Mouse (Mus musculus): ENCODE data around the gene Cpsf2.
A peak's percentile ranks its signal among the peaks of the same experiment; 100 is the strongest.

The Cpsf2 gene

DNA sequence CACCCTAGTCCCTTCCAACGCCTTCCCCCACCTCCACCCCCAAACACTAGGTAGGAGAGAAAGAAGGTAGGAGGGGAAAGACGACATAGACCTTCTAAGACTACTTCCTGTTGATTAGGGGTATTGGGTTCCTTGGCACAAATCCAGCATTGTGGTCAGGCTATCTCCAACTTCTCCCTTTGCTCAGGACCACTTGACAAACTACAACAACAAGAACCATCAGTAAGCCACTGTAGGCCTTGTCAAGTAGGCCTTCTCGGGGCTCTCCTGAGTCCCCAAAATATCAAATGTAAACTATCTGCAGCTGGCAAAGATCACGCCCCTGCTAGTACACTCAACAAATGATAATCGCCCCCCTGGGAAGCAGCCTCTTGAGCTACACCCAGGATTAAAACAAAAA lies 4.5 kb downstream of the Cpsf2 start:
- DNase-seq, result no peak

DNA sequence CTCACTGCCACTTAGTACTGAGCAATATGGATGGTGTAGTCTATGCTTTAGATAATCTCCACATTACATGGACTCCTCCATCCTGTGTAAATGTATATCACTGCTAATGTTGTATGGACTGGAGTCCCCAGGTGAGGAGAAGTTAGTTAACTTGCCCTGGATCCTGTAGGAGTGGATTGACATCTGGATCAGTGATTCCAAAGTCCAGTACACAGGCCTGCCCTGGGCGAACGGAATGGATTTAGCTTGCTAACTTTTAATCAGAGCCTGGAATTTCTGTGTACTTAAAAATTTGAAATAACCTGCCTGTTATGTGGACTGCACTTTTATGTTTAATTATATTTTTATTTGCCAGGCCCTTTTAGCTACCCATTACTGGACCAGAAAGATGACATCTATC lies 5.8 kb downstream of the Cpsf2 start:
- DNase-seq, result no peak

DNA sequence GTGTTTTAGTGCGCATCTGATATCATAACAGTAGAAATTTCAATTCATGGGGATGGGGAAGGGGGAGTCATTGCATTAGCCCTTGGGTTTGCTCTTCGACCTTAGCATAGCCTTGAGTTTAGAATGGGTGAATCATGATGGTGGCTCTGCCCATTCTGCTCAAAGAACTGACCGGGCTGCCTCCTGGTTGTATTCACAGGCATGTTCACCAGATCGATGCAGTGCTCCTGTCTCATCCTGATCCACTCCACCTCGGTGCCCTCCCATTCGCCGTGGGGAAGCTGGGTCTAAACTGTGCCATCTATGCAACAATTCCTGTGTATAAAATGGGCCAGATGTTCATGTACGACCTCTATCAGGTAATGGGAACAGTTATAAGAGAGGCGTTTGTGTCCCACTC lies 7.2 kb downstream of the Cpsf2 start:
- no peak for DNase-seq

- peak; percentile 26 to 35 for DNase-seq
Observed at GRCm38 (mm10) chr12:101985110-101985509, 9.3 kb downstream of the Cpsf2 start.

DNA sequence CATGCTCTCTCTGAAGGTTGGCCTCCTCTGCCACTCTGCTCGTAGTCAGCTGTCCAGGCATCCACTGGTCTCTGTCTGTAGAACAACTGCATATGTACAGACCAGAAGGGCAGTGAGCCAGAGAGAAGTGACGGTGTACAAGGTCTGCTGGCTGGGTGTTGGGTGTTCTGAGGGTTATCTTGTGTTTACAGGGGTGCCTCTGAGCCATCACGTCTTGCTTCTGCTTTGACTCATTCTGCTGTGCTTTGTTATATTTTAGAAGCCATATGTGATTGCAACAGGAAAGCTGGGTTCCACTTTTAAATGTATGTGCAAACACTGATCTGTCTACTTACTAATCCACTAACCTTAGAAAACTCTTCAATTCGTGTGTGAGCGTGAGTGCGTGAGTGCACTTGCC lies 11.9 kb downstream of the Cpsf2 start:
- DNase-seq, result no peak

DNA sequence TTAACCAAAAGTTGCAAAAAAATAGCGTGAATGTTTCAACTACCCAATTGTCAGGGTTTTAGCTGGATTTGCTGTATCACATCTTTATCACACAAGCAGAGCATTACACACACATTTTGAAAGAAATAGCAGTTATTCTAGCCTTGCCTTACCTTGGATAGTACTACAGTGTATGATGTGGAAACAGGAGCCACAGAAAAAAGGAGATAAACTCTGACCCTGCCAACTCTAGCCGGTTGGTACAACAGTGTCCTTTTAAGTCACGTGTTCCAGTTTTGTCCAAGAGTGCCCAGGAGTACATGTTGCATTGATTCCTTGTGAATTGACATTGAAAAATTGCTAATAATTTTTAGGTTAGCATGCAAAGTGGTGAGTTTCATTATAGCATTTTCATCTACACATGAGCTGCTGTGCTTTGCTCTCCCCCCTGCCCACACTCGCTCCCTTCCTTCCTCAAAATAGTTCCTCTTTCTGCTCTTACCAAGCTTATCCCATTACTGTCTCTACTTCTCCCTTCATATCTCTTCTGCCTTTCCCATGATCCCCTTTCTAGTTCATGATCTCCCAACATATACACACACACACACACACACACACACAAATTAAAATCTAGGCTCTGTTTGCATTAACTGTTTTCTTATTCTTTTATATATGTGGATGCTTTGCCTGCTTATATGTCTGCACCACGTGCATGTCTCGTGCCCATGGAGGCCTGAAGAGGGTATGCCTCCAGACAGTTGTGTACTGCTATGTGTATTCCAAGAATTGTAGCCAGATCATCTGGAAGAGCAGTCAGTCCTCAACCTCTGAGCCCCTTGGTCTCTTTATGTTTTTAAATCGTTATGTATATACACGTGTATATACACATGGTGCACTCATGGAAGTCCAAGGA lies 19.0 kb downstream of the Cpsf2 start:
- DNase-seq, result no peak

DNA sequence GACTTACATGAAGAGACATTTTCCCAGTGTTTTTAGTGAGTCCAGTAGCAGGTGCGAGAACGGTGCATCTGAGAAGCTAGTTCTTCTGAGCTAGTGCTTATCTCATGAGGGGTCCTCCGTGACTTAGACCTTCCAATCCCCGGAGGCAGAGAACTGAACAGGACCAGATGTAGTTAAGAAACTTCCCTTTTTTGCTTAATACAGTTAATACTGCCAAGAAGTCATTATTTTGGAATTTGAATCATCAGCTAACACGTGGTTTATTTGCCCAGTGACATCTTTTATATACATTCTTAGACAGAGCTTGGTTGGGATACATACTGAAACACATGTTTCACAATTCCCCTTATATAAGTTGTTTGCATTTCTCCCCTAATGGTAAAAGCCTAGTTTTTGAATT lies 23.1 kb downstream of the Cpsf2 start:
- DNase-seq, result no peak

GRCm38 (mm10) chr12:102000785-102001184 lies 25.0 kb downstream of the Cpsf2 start:
- DNase-seq, result no peak

- no peak for DNase-seq
Observed at GRCm38 (mm10) chr12:102008111-102008977, 32.6 kb downstream of the Cpsf2 start.

GRCm38 (mm10) chr12:102009551-102009950 lies 33.8 kb downstream of the Cpsf2 start:
- peak; percentile 14 to 17 for DNase-seq

- no peak for DNase-seq
Observed at GRCm38 (mm10) chr12:102014411-102014810, 38.6 kb downstream of the Cpsf2 start.

GRCm38 (mm10) chr12:102015127-102015526 lies 39.3 kb downstream of the Cpsf2 start:
- no peak for DNase-seq

- no peak for DNase-seq
Observed at GRCm38 (mm10) chr12:102021923-102022322, 46.1 kb downstream of the Cpsf2 start.

GRCm38 (mm10) chr12:102029184-102029583 lies 53.4 kb downstream of the Cpsf2 start:
- DNase-seq, result no peak

- DNase-seq, result no peak
Observed at GRCm38 (mm10) chr12:102029892-102030446, 54.2 kb downstream of the Cpsf2 start.

DNA sequence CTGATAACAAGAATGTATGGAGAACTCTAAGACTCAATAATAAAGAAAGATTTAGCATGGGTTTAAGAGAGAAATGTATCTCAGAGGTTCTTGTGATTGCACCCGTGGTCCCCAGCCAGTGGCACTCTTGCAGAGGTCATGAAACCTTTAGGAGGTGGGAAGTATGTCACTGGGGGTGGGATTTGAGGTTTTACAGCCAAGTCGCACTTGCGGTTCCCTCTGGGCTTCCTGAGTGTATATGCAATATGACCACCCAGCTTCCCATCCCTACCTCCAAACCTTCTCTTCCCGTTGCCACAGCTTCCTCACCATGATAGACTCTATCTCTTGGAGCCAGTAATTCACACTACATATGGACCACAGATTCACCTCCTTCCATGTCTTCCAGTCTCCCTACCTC lies 59.1 kb downstream of the Cpsf2 start:
- no peak for DNase-seq

DNA sequence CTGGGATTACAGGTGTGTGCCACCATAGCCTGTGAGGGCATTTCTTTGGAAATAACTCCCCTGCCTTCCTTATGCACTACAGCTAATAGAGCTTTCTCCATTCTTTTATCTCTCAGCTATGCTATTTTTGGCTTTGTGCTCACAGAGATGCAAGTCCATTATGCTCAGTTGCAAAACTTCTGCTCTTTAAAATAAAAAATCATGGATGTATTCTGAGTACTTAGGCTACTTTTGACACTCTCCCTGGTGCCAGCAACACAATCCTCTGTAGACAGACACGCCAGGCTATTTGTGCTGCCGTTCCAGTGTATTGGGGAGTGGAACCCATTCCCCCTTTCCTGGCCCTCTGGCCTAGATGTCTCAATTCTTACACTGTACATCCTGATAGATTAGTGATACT lies 64.1 kb downstream of the Cpsf2 start:
- DNase-seq, result no peak

DNA sequence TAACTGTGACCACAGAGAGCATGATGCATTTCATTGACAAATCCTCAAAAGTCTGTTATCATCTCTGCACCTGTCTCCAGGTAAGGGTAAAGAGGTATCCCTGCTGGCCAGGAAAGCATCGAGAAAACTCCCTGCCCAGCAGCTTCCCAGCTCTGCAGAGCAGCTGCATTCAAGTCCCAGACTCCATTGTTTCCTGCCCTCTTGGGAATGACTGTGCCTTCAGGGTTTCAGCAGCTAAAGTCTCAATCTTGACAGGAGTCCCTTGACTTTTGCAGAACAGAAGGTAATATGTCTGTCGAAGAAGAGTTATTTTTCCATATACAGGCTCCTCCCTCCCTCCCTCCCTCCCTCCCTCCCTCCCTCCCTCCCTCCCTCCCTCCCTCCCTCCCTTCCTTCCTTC lies 65.9 kb downstream of the Cpsf2 start:
- no peak for DNase-seq

DNA sequence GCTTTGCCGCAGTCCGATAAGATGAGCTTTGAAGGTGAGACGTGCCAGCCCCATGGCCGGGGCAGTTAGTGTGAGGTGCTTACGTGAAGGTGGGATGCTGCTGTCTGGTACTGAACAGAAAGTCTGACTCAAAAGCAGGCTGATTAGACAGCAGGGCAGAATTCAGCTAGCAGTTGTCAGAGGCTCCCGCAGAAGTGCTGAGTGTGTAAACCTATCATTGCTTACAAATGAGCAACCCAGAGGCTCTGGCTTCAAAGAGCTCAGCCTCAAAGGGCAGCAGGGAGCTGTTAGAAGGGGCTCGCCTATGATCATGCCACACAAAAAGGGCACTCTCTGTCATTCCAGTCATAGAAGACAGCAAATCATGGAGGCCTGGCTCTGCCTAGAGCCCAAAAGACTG lies 66.5 kb downstream of the Cpsf2 start:
- no peak for DNase-seq

- no peak for DNase-seq
Observed at GRCm38 (mm10) chr12:102043840-102044239, 68.1 kb downstream of the Cpsf2 start.

DNA sequence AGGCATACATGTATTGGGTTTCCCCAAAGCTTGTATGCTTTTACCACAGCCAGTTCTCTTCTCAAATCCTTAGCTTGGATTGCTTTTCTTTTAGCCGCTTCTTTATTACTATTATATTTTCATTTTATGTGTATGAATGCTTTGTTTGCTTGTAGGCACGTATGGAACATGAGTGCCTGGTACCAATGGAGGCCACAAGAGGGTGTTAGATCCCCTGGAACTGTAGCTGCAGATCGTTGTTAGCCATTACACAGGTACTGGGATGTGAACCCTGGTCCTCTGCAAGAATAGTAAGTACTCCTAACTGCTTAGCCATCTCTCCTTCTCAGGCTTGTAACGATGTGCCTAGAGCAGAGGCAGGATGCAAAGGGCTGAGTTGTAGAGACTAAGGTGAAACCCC lies 78.4 kb downstream of the Cpsf2 start:
- DNase-seq, result no peak

DNA sequence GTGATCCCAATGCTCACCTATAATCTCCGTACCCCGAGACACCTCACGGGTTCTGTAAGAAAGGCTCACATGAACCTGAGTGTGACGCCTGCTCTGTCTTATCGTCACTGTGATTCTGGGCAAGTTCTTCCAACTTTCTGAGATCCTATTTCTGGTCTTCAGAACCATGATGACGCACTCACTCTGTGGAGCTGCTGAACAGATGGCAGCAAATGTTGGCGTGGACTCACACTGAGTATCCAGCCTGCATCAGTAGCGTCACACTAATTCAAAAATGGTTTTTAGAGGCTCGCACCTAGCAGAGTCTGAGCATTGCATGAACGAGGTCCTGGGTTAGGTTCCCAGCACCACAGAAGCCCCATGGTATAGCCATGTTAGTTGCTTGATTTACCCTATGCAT lies 80.0 kb downstream of the Cpsf2 start:
- DNase-seq, result peak; percentile 53 to 67
